Mouse (Mus musculus): Measurements from ENCODE around the gene Cpn2. TPM values are rescaled to one million over a fixed set of nuclear protein-coding genes. Genes with fewer than 3 reads are reported as not detected.
A peak's percentile ranks its signal among the peaks of the same experiment; 100 is the strongest.

Cpn2 gene
- polyA plus RNA-seq, 1 experiment from 2014 or later = not detected

DNA sequence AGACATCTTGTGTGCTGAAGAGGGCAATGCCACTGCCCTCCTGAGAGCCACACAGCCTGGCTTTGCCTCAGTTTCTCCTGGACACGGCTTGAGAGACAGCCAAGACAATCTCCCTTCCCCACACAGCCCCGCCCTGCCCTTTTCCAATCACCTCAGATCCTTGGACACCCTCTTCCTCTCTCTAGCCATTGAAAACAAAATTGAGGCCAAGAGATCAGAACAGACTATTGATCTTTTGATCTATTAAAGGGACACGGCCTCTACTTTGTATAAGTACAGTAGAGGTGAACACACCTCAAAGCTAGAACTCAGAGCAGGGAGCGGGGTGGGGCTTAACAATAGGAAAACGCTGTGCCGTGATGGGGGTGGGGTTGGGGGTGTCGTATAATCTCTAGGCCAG lies 8.9 kb downstream of the Cpn2 start:
- Histone ChIP-seq H3K9me3 (ENCODE audit: control insufficient read depth, low read length) (no peaks in the 10 kb centered on the region), H3K27ac (replicated peaks; ENCODE audit: low read depth, low read length) (no peak overlapping the region), H3K9ac (ENCODE audit: low read depth, low read length) (no peak overlapping the region), H3K4me1 (ENCODE audit: control insufficient read depth, insufficient read depth, low read length) (no peaks in the 10 kb centered on the region), H3K36me3 (ENCODE audit: control insufficient read depth, insufficient read depth, low read length) (no peaks in the 10 kb centered on the region), H3K4me2 (ENCODE audit: low read depth, low read length) (no peak overlapping the region), H3K27me3 (replicated peaks; ENCODE audit: control insufficient read depth, insufficient read depth, low read length) (no peaks in the 10 kb centered on the region), H3K4me3 (ENCODE audit: low read depth, low read length) (no peak overlapping the region)
- ATAC-seq (ENCODE audit: low read depth) = no peak
- no peak for DNase-seq (ENCODE audit: low spot score)
- WGBS = 92% methylated on average over 7 of the region's 7 CpGs

DNA sequence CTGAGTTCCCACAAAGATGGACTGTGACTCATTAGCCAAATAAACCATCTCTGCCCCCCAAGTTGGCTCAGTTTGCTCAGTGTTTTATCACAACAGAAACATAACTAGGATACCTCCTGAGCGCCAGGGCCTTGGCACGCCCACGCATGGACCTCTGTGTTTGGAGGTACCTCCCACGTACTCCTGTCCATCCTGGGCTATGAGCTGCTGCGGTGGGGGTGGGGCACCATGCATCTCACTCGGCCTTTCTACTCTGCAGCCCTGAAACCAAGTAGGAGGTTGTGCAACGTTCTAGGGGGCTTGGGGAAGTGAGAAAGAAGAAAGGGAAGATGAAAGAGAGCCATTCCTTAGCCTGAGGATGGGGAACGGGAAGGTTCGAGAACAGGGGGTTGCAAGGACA lies 9.6 kb downstream of the Cpn2 start:
- no peak for DNase-seq (ENCODE audit: low spot score)
- H3K36me3 ChIP-seq (ENCODE audit: control insufficient read depth, insufficient read depth, low read length) = no peaks in the 10 kb centered on the region
- H3K4me1 ChIP-seq (ENCODE audit: control insufficient read depth, insufficient read depth, low read length) = no peaks in the 10 kb centered on the region
- no peaks in the 10 kb centered on the region for H3K27me3 ChIP-seq (replicated peaks; ENCODE audit: control insufficient read depth, insufficient read depth, low read length)
- no peak overlapping the region for H3K4me2 ChIP-seq (ENCODE audit: low read depth, low read length)
- no peak overlapping the region for H3K9ac ChIP-seq (ENCODE audit: low read depth, low read length)
- no peak for ATAC-seq (ENCODE audit: low read depth)
- H3K27ac ChIP-seq (replicated peaks; ENCODE audit: low read depth, low read length) = no peak overlapping the region
- H3K9me3 ChIP-seq (ENCODE audit: control insufficient read depth, low read length) = no peaks in the 10 kb centered on the region
- 80% methylated on average over 9 of the region's 9 CpGs for WGBS
- no peak overlapping the region for H3K4me3 ChIP-seq (ENCODE audit: low read depth, low read length)

DNA sequence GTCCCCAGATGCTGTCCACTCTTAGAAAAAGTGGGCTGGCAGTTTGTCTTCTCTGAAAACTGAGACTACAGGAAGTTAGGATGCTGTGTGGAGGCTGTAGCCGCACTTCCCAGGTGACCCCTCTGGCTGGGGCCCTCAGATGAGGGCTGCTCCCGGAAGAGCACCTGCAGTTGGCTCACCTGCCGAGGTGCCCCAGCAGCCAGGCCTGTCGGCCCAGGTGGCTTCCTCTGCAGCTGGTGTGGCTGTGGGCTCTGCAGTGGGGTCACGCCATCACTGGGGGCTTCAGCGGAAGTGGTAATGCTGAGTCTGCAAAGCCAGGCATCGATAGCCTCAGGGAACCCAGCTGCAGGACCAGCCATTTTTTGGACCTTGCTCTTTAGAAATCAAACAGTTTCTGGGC lies 12.2 kb downstream of the Cpn2 start:
- Histone ChIP-seq H3K9ac (ENCODE audit: low read depth, low read length) (no peak overlapping the region), H3K4me1 (ENCODE audit: control insufficient read depth, insufficient read depth, low read length) (no peaks in the 10 kb centered on the region), H3K4me2 (ENCODE audit: low read depth, low read length) (no peak overlapping the region), H3K27me3 (replicated peaks; ENCODE audit: control insufficient read depth, insufficient read depth, low read length) (no peaks in the 10 kb centered on the region; the same call in 1 of the 2 replicates), H3K36me3 (ENCODE audit: control insufficient read depth, insufficient read depth, low read length) (no peaks in the 10 kb centered on the region), H3K27ac (replicated peaks; ENCODE audit: low read depth, low read length) (no peak overlapping the region), H3K9me3 (ENCODE audit: control insufficient read depth, low read length) (no peaks in the 10 kb centered on the region), H3K4me3 (ENCODE audit: low read depth, low read length) (no peak overlapping the region)
- no peak for ATAC-seq (ENCODE audit: low read depth)
- DNase-seq (ENCODE audit: low spot score) = no peak
- 52% methylated on average over 7 of the region's 7 CpGs for WGBS

GRCm38 (mm10) chr16:30253900-30254299 lies 13.4 kb downstream of the Cpn2 start:
- Histone ChIP-seq H3K4me3 (ENCODE audit: low read depth, low read length) (no peak overlapping the region), H3K4me1 (ENCODE audit: control insufficient read depth, insufficient read depth, low read length) (no peaks in the 10 kb centered on the region), H3K27ac (replicated peaks; ENCODE audit: low read depth, low read length) (no peak overlapping the region), H3K9me3 (ENCODE audit: control insufficient read depth, low read length) (no peaks in the 10 kb centered on the region), H3K4me2 (ENCODE audit: low read depth, low read length) (no peak overlapping the region), H3K27me3 (replicated peaks; ENCODE audit: control insufficient read depth, insufficient read depth, low read length) (no peaks in the 10 kb centered on the region; the same call in 1 of the 2 replicates), H3K9ac (ENCODE audit: low read depth, low read length) (no peak overlapping the region), H3K36me3 (ENCODE audit: control insufficient read depth, insufficient read depth, low read length) (no peaks in the 10 kb centered on the region)
- WGBS = 75% methylated on average over 9 of the region's 9 CpGs
- no peak for ATAC-seq (ENCODE audit: low read depth)
- no peak for DNase-seq (ENCODE audit: low spot score)

DNA sequence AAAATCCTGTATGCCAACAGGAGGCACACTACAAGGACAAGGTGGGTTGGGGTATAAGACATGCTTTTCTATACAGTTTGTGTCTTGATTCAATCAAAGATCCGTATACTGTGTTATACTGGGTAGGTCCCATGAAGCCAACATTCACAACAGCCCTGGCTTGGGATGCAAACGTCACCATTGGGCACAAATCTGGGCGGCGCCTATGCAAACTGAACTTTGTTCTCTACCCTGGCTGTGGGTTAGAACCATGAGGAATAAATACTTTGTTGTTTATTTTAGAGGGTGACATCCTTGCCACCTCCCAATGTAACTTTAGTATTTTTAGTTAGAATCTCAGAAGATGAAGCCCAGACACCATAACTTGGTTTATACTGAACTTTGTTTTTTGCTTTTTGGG lies 13.9 kb downstream of the Cpn2 start:
- ATAC-seq (ENCODE audit: low read depth) (no peak), DNase-seq (ENCODE audit: low spot score) (no peak)
- Histone ChIP-seq H3K9me3 (ENCODE audit: control insufficient read depth, low read length) (no peaks in the 10 kb centered on the region), H3K27me3 (replicated peaks; ENCODE audit: control insufficient read depth, insufficient read depth, low read length) (no peaks in the 10 kb centered on the region; the same call in 1 of the 2 replicates), H3K27ac (replicated peaks; ENCODE audit: low read depth, low read length) (no peak overlapping the region), H3K9ac (ENCODE audit: low read depth, low read length) (no peak overlapping the region), H3K4me1 (ENCODE audit: control insufficient read depth, insufficient read depth, low read length) (no peaks in the 10 kb centered on the region; the same call in 1 of the 2 replicates), H3K4me3 (ENCODE audit: low read depth, low read length) (no peak overlapping the region), H3K36me3 (ENCODE audit: control insufficient read depth, insufficient read depth, low read length) (no peaks in the 10 kb centered on the region), H3K4me2 (ENCODE audit: low read depth, low read length) (no peak overlapping the region)
- 89% methylated on average over 4 of the region's 4 CpGs for WGBS

- no peaks in the 10 kb centered on the region; the same call in 1 of the 2 replicates for H3K4me1 ChIP-seq (ENCODE audit: control insufficient read depth, insufficient read depth, low read length)
- peak; percentile 69 for ATAC-seq (ENCODE audit: low read depth)
- H3K9ac ChIP-seq (ENCODE audit: low read depth, low read length) = peak overlapping the region; percentile 34
- peak; percentile 87 for DNase-seq (ENCODE audit: low spot score)
- no peaks in the 10 kb centered on the region for H3K9me3 ChIP-seq (ENCODE audit: control insufficient read depth, low read length)
- no peak overlapping the region for H3K27ac ChIP-seq (replicated peaks; ENCODE audit: low read depth, low read length)
- no peaks in the 10 kb centered on the region for H3K36me3 ChIP-seq (ENCODE audit: control insufficient read depth, insufficient read depth, low read length)
- no peaks in the 10 kb centered on the region; the same call in 1 of the 2 replicates for H3K27me3 ChIP-seq (replicated peaks; ENCODE audit: control insufficient read depth, insufficient read depth, low read length)
- peak overlapping the region; percentile 52 for H3K4me2 ChIP-seq (ENCODE audit: low read depth, low read length)
- H3K4me3 ChIP-seq (ENCODE audit: low read depth, low read length) = peak overlapping the region; percentile 21
- whole genome bisulfite sequencing = 0% methylated on average over 21 of the region's 21 CpGs
Measured at GRCm38 (mm10) chr16:30252003-30252418, 15.3 kb downstream of the Cpn2 start.

GRCm38 (mm10) chr16:30244037-30244700 lies 23.1 kb downstream of the Cpn2 start:
- no peak for ATAC-seq (ENCODE audit: low read depth)
- H3K27ac ChIP-seq (replicated peaks; ENCODE audit: low read depth, low read length) = no peak overlapping the region
- DNase-seq (ENCODE audit: low spot score) = no peak
- peaks cover 8% of the 10 kb centered on the region; the same call in 1 of the 2 replicates for H3K4me1 ChIP-seq (ENCODE audit: control insufficient read depth, insufficient read depth, low read length)
- H3K36me3 ChIP-seq (ENCODE audit: control insufficient read depth, insufficient read depth, low read length) = no peaks in the 10 kb centered on the region
- WGBS = 72% methylated on average over 12 of the region's 12 CpGs
- H3K27me3 ChIP-seq (replicated peaks; ENCODE audit: control insufficient read depth, insufficient read depth, low read length) = no peaks in the 10 kb centered on the region
- no peak overlapping the region for H3K9ac ChIP-seq (ENCODE audit: low read depth, low read length)
- no peaks in the 10 kb centered on the region for H3K9me3 ChIP-seq (ENCODE audit: control insufficient read depth, low read length)
- no peak overlapping the region for H3K4me2 ChIP-seq (ENCODE audit: low read depth, low read length)
- no peak overlapping the region for H3K4me3 ChIP-seq (ENCODE audit: low read depth, low read length)

DNA sequence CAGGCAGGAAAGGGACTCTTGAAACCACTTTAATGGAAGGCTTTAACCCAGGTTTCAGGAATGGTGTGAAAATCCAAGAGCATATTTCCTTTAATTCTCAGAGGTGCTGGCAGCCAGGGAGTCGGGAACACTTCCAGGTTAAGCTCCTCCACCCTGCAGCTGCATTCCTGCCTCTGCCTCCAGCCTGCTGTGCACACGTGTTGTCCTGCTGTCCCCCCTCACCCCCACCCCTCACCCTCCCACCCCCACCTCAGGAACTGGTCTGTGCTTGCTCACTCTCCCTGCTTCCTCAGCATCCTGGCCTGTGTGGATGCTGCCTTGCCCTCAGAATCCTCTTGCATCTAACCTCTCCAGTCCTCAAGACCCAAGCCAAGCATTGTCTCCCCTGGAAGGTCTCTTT lies 25.7 kb downstream of the Cpn2 start:
- H3K36me3 ChIP-seq (ENCODE audit: control insufficient read depth, insufficient read depth, low read length) = no peaks in the 10 kb centered on the region
- H3K27ac ChIP-seq (replicated peaks; ENCODE audit: low read depth, low read length) = no peak overlapping the region
- H3K9ac ChIP-seq (ENCODE audit: low read depth, low read length) = no peak overlapping the region
- H3K27me3 ChIP-seq (replicated peaks; ENCODE audit: control insufficient read depth, insufficient read depth, low read length) = no peaks in the 10 kb centered on the region
- no peak overlapping the region for H3K4me2 ChIP-seq (ENCODE audit: low read depth, low read length)
- peak; percentile 45; the same call in 1 of the 2 replicates for ATAC-seq (ENCODE audit: low read depth)
- no peak for DNase-seq (ENCODE audit: low spot score)
- peaks cover 13% of the 10 kb centered on the region; the same call in 1 of the 2 replicates for H3K4me1 ChIP-seq (ENCODE audit: control insufficient read depth, insufficient read depth, low read length)
- H3K9me3 ChIP-seq (ENCODE audit: control insufficient read depth, low read length) = no peaks in the 10 kb centered on the region
- no peak overlapping the region for H3K4me3 ChIP-seq (ENCODE audit: low read depth, low read length)
- 18% methylated on average over 2 of the region's 2 CpGs for WGBS

- H3K27me3 ChIP-seq (replicated peaks; ENCODE audit: control insufficient read depth, insufficient read depth, low read length) = no peaks in the 10 kb centered on the region
- WGBS = 78% methylated on average over 6 of the region's 6 CpGs
- H3K36me3 ChIP-seq (ENCODE audit: control insufficient read depth, insufficient read depth, low read length) = no peaks in the 10 kb centered on the region
- H3K4me3 ChIP-seq (ENCODE audit: low read depth, low read length) = no peak overlapping the region
- DNase-seq (ENCODE audit: low spot score) (no peak), ATAC-seq (ENCODE audit: low read depth) (no peak)
- no peak overlapping the region for H3K27ac ChIP-seq (replicated peaks; ENCODE audit: low read depth, low read length)
- peaks cover 30% of the 10 kb centered on the region for H3K4me1 ChIP-seq (ENCODE audit: control insufficient read depth, insufficient read depth, low read length)
- H3K4me2 ChIP-seq (ENCODE audit: low read depth, low read length) = no peak overlapping the region
- no peaks in the 10 kb centered on the region for H3K9me3 ChIP-seq (ENCODE audit: control insufficient read depth, low read length)
- no peak overlapping the region for H3K9ac ChIP-seq (ENCODE audit: low read depth, low read length)
Measured at GRCm38 (mm10) chr16:30238791-30239190, 28.5 kb downstream of the Cpn2 start.

Data from embryonic facial prominence, embryonic 14.5 days (tissue).